Mouse (Mus musculus): Measurements from ENCODE around the gene Pmpca. TPM values are rescaled to one million over a fixed set of nuclear protein-coding genes. Genes with fewer than 3 reads are reported as not detected.

Pmpca gene
- polyA plus RNA-seq, 1 experiment from 2014 or later = 104 TPM

DNA sequence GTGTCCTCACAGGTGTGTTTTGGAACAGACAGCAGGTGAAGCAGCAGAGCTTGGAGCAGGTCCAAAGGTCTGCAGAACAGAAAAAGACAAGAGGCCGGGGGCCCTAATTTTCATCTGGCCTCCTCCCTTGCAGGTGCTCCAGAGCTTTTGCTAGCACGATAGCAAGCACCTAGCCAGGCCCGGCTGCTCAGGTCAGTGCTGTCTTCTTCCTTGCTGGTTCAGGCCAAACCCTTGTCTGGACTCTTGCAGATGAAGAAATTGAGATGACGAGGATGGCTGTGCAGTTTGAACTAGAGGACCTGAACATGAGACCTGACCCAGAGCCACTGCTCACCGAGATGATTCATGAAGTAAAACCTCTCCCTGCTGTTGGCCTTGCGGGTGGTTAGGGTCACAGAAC is 2.5 kb downstream of the Pmpca start:
- Histone ChIP-seq H3K36me3 (ENCODE audit: insufficient read depth) (peaks cover 73% of the 10 kb centered on the region), H3K9me3 (ENCODE audit: low read depth, low read length) (no peaks in the 10 kb centered on the region), H3K4me3 (ENCODE audit: low read depth, low read length) (no peak overlapping the region), H3K27me3 (ENCODE audit: insufficient read depth, low read length) (no peaks in the 10 kb centered on the region), H3K9ac (no peak overlapping the region), H3K27ac (ENCODE audit: low read depth) (no peak overlapping the region), H3K4me2 (no peak overlapping the region), H3K4me1 (ENCODE audit: insufficient read depth) (peaks cover 5% of the 10 kb centered on the region; the same call in 1 of the 2 replicates)
- DNase-seq = no peak
- no peak for ATAC-seq (ENCODE audit: insufficient read depth)
- 91% methylated on average over 6 of the region's 6 CpGs for WGBS
- no peak for TF ChIP-seq CTCF (IDR thresholded peaks at IDR 0.05; ENCODE audit: low read depth)

DNA sequence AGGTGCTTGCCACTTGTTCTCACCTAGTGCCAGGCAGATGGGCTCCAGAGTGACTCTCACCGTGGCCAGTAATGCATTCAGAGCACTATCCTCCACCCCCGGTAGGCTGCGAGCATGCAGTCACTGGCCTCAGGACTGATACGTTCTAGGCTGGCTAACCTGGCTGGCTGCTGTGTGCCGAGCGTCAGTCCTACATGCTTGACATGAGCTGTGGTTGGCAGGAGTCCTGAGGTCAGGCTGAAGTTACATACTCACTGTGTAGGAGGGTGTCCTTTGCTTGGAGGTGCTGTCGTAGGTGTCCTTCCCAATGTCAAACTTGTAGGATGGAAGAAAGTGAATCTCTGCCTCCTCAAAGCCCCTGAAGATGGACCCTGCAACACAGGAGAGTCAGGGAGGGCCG is 9.8 kb downstream of the Pmpca start:
- no peak overlapping the region for H3K27ac ChIP-seq (ENCODE audit: low read depth)
- ATAC-seq (ENCODE audit: insufficient read depth) = no peak
- no peak for TF ChIP-seq CTCF (IDR thresholded peaks at IDR 0.05; ENCODE audit: low read depth)

DNA sequence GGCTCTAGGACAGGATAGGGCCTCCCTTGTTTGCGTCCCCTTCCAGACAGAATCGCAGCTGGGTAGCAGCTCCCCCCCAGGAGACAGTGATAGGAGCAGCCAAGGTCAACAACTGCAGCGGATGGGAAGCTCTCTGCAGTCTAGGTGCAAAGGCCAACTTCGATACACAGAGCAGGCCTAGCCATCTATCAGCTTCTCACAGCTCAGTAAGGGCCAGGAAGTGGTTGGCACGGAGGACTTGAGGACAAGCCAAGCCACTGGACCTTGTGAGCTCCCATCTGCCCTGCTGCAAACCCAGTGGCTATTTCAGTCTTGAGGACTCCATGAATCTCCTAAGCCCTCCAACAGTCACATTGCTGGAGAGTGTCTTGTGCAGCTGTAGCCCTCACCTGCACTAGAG is 10.5 kb downstream of the Pmpca start:
- no peak for ATAC-seq (ENCODE audit: insufficient read depth)

More for the DNA sequence above, 9.8 kb downstream of the Pmpca start:
- Histone ChIP-seq H3K4me2 (no peak overlapping the region), H3K9me3 (ENCODE audit: low read depth, low read length) (no peaks in the 10 kb centered on the region), H3K36me3 (ENCODE audit: insufficient read depth) (peaks cover 93% of the 10 kb centered on the region), H3K9ac (no peak overlapping the region), H3K27me3 (ENCODE audit: insufficient read depth, low read length) (no peaks in the 10 kb centered on the region), H3K4me1 (ENCODE audit: insufficient read depth) (no peaks in the 10 kb centered on the region), H3K4me3 (ENCODE audit: low read depth, low read length) (no peak overlapping the region)
- 85% methylated on average over 8 of the region's 8 CpGs for WGBS
- DNase-seq = no peak

DNA sequence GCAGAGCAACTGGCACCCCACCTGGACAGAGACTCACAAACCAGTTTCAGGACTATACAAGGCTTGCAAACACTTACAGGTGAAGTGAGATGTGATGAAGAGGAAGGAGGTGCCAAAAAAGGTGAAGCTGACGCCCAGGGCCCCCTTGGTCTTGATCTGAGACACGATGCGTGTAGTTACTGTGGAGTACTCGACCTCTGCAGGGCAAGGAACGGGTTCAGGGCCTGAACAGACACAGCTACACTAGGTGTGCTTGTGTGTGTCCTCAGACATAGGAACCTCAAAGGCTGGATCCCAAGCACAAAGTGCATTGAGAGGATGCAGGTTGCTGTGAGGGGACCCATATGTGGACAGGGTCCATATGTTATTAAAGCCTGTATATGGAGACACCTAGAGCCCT is 11.2 kb downstream of the Pmpca start:
- no peak for DNase-seq
- Histone ChIP-seq H3K9me3 (ENCODE audit: low read depth, low read length) (no peaks in the 10 kb centered on the region), H3K27ac (ENCODE audit: low read depth) (no peak overlapping the region), H3K4me2 (no peak overlapping the region), H3K4me1 (ENCODE audit: insufficient read depth) (no peaks in the 10 kb centered on the region), H3K36me3 (ENCODE audit: insufficient read depth) (peaks cover 80% of the 10 kb centered on the region), H3K27me3 (ENCODE audit: insufficient read depth, low read length) (no peaks in the 10 kb centered on the region), H3K4me3 (ENCODE audit: low read depth, low read length) (no peak overlapping the region), H3K9ac (no peak overlapping the region)
- no peak for TF ChIP-seq CTCF (IDR thresholded peaks at IDR 0.05; ENCODE audit: low read depth)
- 76% methylated on average over 5 of the region's 5 CpGs for WGBS
- no peak for ATAC-seq (ENCODE audit: insufficient read depth)

More for the DNA sequence above, 10.5 kb downstream of the Pmpca start:
- H3K4me3 ChIP-seq (ENCODE audit: low read depth, low read length) = no peak overlapping the region
- no peak overlapping the region for H3K9ac ChIP-seq
- no peak for DNase-seq
- peaks cover 86% of the 10 kb centered on the region for H3K36me3 ChIP-seq (ENCODE audit: insufficient read depth)
- no peak overlapping the region for H3K4me2 ChIP-seq
- no peak for TF ChIP-seq CTCF (IDR thresholded peaks at IDR 0.05; ENCODE audit: low read depth)
- H3K27ac ChIP-seq (ENCODE audit: low read depth) = no peak overlapping the region
- no peaks in the 10 kb centered on the region for H3K9me3 ChIP-seq (ENCODE audit: low read depth, low read length)
- H3K27me3 ChIP-seq (ENCODE audit: insufficient read depth, low read length) = no peaks in the 10 kb centered on the region
- WGBS = 68% methylated on average over 5 of the region's 5 CpGs
- no peaks in the 10 kb centered on the region for H3K4me1 ChIP-seq (ENCODE audit: insufficient read depth)

DNA sequence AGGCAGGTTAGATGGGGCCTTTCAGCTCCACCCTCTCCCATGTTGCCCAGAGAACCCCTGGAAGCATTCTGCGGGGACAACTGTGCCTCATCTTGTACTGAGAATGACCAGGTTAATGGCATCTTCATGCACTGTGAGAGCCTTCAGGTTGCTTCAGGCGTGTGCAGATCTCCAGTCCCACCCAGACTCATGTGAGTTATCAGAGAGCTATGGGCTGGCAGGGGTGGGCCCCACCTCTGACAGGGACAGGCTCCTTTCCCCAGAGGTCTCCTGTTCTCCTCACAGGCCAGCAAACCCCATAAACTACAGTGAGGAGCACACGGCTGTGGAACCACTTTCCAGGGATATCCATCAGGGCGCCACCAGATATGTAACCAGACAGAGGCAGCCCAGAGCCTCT is 11.9 kb downstream of the Pmpca start:
- Histone ChIP-seq H3K9ac (no peak overlapping the region), H3K4me1 (ENCODE audit: insufficient read depth) (no peaks in the 10 kb centered on the region), H3K36me3 (ENCODE audit: insufficient read depth) (peaks cover 72% of the 10 kb centered on the region), H3K4me2 (no peak overlapping the region), H3K4me3 (ENCODE audit: low read depth, low read length) (no peak overlapping the region), H3K27me3 (ENCODE audit: insufficient read depth, low read length) (no peaks in the 10 kb centered on the region), H3K27ac (ENCODE audit: low read depth) (no peak overlapping the region), H3K9me3 (ENCODE audit: low read depth, low read length) (no peaks in the 10 kb centered on the region)
- DNase-seq = no peak
- TF ChIP-seq CTCF (IDR thresholded peaks at IDR 0.05; ENCODE audit: low read depth) = no peak
- ATAC-seq (ENCODE audit: insufficient read depth) = no peak
- WGBS = 78% methylated on average over 4 of the region's 4 CpGs

DNA sequence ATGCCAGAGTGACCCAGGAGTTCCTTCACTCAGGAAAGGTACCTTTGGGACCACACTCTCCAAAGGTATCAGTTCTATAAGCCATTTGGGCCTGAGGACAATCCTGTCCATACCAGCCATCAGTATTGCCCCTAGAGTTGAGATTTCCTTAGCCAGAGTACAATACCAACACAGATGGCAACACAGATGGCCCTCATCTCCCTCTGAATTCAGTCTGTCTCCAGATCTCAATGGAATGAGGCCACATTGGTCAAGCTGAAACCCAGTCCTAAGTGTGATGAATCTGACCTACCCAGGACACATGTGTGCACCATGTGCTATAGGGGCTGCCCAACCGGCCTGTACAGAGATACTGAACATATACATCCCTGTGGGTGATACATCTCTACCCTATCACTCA is 13.1 kb downstream of the Pmpca start:
- H3K36me3 ChIP-seq (ENCODE audit: insufficient read depth) = peaks cover 68% of the 10 kb centered on the region
- H3K27me3 ChIP-seq (ENCODE audit: insufficient read depth, low read length) = no peaks in the 10 kb centered on the region
- H3K9ac ChIP-seq = no peak overlapping the region
- H3K4me2 ChIP-seq = no peak overlapping the region
- no peak for TF ChIP-seq CTCF (IDR thresholded peaks at IDR 0.05; ENCODE audit: low read depth)
- H3K9me3 ChIP-seq (ENCODE audit: low read depth, low read length) = no peaks in the 10 kb centered on the region
- 81% methylated on average over 1 of the region's 1 CpGs for WGBS
- peaks cover 9% of the 10 kb centered on the region for H3K4me1 ChIP-seq (ENCODE audit: insufficient read depth)
- H3K4me3 ChIP-seq (ENCODE audit: low read depth, low read length) = no peak overlapping the region
- no peak overlapping the region for H3K27ac ChIP-seq (ENCODE audit: low read depth)
- no peak for DNase-seq
- no peak for ATAC-seq (ENCODE audit: insufficient read depth)

DNA sequence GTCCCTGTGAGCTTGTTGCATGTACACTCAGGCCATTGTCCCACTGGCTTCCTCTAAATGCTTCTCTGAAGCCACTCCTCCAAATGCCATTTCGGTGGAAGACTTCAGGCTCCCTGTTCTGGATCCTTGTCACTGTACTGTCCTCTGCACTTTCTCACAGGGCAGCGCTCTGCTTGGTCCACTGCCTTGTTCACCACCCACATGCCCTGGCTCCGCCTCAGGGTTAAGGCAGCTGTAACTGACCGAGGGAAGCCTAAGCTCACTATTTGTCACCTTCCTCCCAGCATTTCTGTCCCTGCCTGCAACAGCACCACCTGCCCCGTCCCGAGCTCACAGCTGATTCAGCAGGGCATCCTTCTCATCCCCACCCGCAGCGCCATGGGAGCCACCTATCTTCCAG is 14.2 kb downstream of the Pmpca start:
- H3K27ac ChIP-seq (ENCODE audit: low read depth) = no peak overlapping the region
- H3K4me2 ChIP-seq = no peak overlapping the region
- H3K9ac ChIP-seq = no peak overlapping the region
- DNase-seq (no peak), ATAC-seq (ENCODE audit: insufficient read depth) (no peak)
- H3K9me3 ChIP-seq (ENCODE audit: low read depth, low read length) = no peaks in the 10 kb centered on the region
- peaks cover 19% of the 10 kb centered on the region for H3K4me1 ChIP-seq (ENCODE audit: insufficient read depth)
- TF ChIP-seq CTCF (IDR thresholded peaks at IDR 0.05; ENCODE audit: low read depth) = no peak
- peaks cover 57% of the 10 kb centered on the region for H3K36me3 ChIP-seq (ENCODE audit: insufficient read depth)
- 69% methylated on average over 8 of the region's 8 CpGs for WGBS
- H3K4me3 ChIP-seq (ENCODE audit: low read depth, low read length) = no peak overlapping the region
- H3K27me3 ChIP-seq (ENCODE audit: insufficient read depth, low read length) = no peaks in the 10 kb centered on the region
